Mouse (Mus musculus): ENCODE data around the gene B3glct.

- no peak for TF ChIP-seq POLR2A (IDR thresholded peaks at IDR 0.05; ENCODE audit: low read depth, low read length)
- TF ChIP-seq CTCF (IDR thresholded peaks at IDR 0.05; ENCODE audit: borderline replicate concordance, insufficient read depth, low read length): no peak
Measured at GRCm38 (mm10) chr5:149692548-149692947, 14.5 kb downstream of the B3glct start.
